Mouse (Mus musculus) heart, embryonic 15.5 days (tissue): ENCODE results near the gene Slc6a21. TPM values are rescaled to one million over a fixed set of nuclear protein-coding genes. Genes with fewer than 3 reads are reported as not detected.

ENCODE experiments used
- ATAC-seq: fragments of 200-750 bp; cut with Nextera tagmentation; replicated peaks from 2 replicates; pipeline ENCODE4 v1.8.0; 2017; ENCODE audit warnings: low read depth, moderate TSS enrichment; ENCODE audit not compliant: insufficient number of reproducible peaks, insufficient read depth, low FRiP score
- H3K27ac ChIP-seq: fragments of 300-500 bp; sonication (generic); 2 replicates; pipeline ENCODE4 v1.5.1; 2015; ENCODE audit warnings: mild to moderate bottlenecking, inconsistent platforms
- H3K27me3 ChIP-seq: fragments of 300-500 bp; sonication (generic); 2 replicates; pipeline ENCODE4 v1.6.1; 2015; ENCODE audit warnings: inconsistent platforms
- H3K36me3 ChIP-seq: fragments of 300-500 bp; sonication (generic); 2 replicates; pipeline ENCODE4 v1.6.1; 2015; ENCODE audit warnings: mild to moderate bottlenecking, inconsistent platforms
- H3K4me1 ChIP-seq: fragments of 300-500 bp; sonication (generic); replicated peaks from 2 replicates; pipeline ENCODE4 v1.6.1; 2015; ENCODE audit warnings: inconsistent platforms
- H3K4me2 ChIP-seq: fragments of 300-500 bp; sonication (generic); 2 replicates; pipeline ENCODE4 v1.6.1; 2015; ENCODE audit warnings: inconsistent platforms, mild to moderate bottlenecking, moderate library complexity
- H3K4me3 ChIP-seq: fragments of 300-500 bp; sonication (generic); 2 replicates; pipeline ENCODE4 v1.5.1; 2015; ENCODE audit warnings: mild to moderate bottlenecking, inconsistent platforms
- H3K9ac ChIP-seq: fragments of 300-500 bp; sonication (generic); 2 replicates; pipeline ENCODE4 v1.6.1; 2015; ENCODE audit warnings: mild to moderate bottlenecking, inconsistent platforms
- H3K9me3 ChIP-seq: fragments of 300-500 bp; sonication (generic); replicated peaks from 2 replicates; pipeline ENCODE4 v1.6.1; 2016; ENCODE audit warnings: inconsistent platforms
- WGBS: fragments of 180-500 bp; shearing (Covaris S2); methylation state at CpG from one replicate; pipeline ENCODE4 v1.1.7; 2015; ENCODE audit warnings: mixed read lengths; 5-methylcytosine and 5-hydroxymethylcytosine counted together
- polyA plus RNA-seq: library from polyadenylated mRNA; unstranded; fragments of >200 nt; fragmentation: Nextera tagmentation; extraction: Ambion mirVana; gene quantifications from 2 replicates; pipeline ENCODE4 v1.2.1, GENCODE M21; 2015

Gene Slc6a21
- polyA plus RNA-seq, 1 experiment from 2014 or later: not detected

- no peak overlapping the region for H3K4me3 ChIP-seq
- peak; percentile 79 for ATAC-seq
These were observed 22.4 kb downstream of the Slc6a21 start for GRCm38 (mm10) chr7:45299752-45300151.

GRCm38 (mm10) chr7:45300270-45300669 is 23.0 kb downstream of the Slc6a21 start:
- Histone ChIP-seq H3K4me1 (peaks cover 13% of the 10 kb centered on the region), H3K9me3 (no peaks in the 10 kb centered on the region), H3K4me2 (no peak overlapping the region), H3K9ac (no peak overlapping the region), H3K27me3 (no peaks in the 10 kb centered on the region), H3K27ac (no peak overlapping the region), H3K36me3 (peaks cover 16% of the 10 kb centered on the region; the same call in 1 of the 2 replicates), H3K4me3 (no peak overlapping the region)
- ATAC-seq: no peak
- 15% methylated on average over 6 of the region's 6 CpGs for WGBS

More at GRCm38 (mm10) chr7:45299752-45300151, 22.4 kb downstream of the Slc6a21 start:
- H3K27me3 ChIP-seq: no peaks in the 10 kb centered on the region
- WGBS: 4% methylated on average over 5 of the region's 5 CpGs
- no peak overlapping the region for H3K4me2 ChIP-seq
- H3K9me3 ChIP-seq: no peaks in the 10 kb centered on the region
- H3K27ac ChIP-seq: no peak overlapping the region
- peaks cover 13% of the 10 kb centered on the region for H3K4me1 ChIP-seq
- no peak overlapping the region for H3K9ac ChIP-seq
- peaks cover 16% of the 10 kb centered on the region; the same call in 1 of the 2 replicates for H3K36me3 ChIP-seq

- H3K27me3 ChIP-seq: no peaks in the 10 kb centered on the region
- no peak overlapping the region for H3K27ac ChIP-seq
- no peak overlapping the region for H3K4me3 ChIP-seq
- WGBS: 61% methylated on average over 8 of the region's 8 CpGs
- no peak for ATAC-seq
- no peaks in the 10 kb centered on the region for H3K9me3 ChIP-seq
- no peak overlapping the region for H3K9ac ChIP-seq
- H3K36me3 ChIP-seq: peaks cover 21% of the 10 kb centered on the region; the same call in 1 of the 2 replicates
- H3K4me1 ChIP-seq: peaks cover 13% of the 10 kb centered on the region
- H3K4me2 ChIP-seq: no peak overlapping the region
These were observed 25.3 kb downstream of the Slc6a21 start for GRCm38 (mm10) chr7:45302626-45303025.

- Histone ChIP-seq H3K9ac (no peak overlapping the region), H3K27me3 (no peaks in the 10 kb centered on the region), H3K9me3 (no peaks in the 10 kb centered on the region), H3K4me3 (no peak overlapping the region), H3K4me1 (peaks cover 8% of the 10 kb centered on the region), H3K36me3 (peaks cover 29% of the 10 kb centered on the region; the same call in 1 of the 2 replicates), H3K4me2 (no peak overlapping the region), H3K27ac (no peak overlapping the region)
- ATAC-seq: no peak
- WGBS: 50% methylated on average over 12 of the region's 13 CpGs
These were observed 27.6 kb downstream of the Slc6a21 start for GRCm38 (mm10) chr7:45304869-45305268.

- Histone ChIP-seq H3K4me3 (no peak overlapping the region), H3K9me3 (no peaks in the 10 kb centered on the region), H3K4me2 (no peak overlapping the region), H3K27me3 (no peaks in the 10 kb centered on the region), H3K36me3 (peaks cover 32% of the 10 kb centered on the region; the same call in 1 of the 2 replicates), H3K27ac (no peak overlapping the region), H3K4me1 (peaks cover 4% of the 10 kb centered on the region), H3K9ac (no peak overlapping the region)
- 16% methylated on average over 17 of the region's 17 CpGs for WGBS
- ATAC-seq: no peak
These were observed 28.0 kb downstream of the Slc6a21 start for GRCm38 (mm10) chr7:45305275-45305674.

- peaks cover 24% of the 10 kb centered on the region; the same call in 1 of the 2 replicates for H3K36me3 ChIP-seq
These were observed 31.4 kb downstream of the Slc6a21 start for GRCm38 (mm10) chr7:45308551-45309240.

GRCm38 (mm10) chr7:45309455-45309854 is 32.1 kb downstream of the Slc6a21 start:
- Histone ChIP-seq H3K9me3 (no peaks in the 10 kb centered on the region), H3K36me3 (peaks cover 22% of the 10 kb centered on the region; the same call in 1 of the 2 replicates), H3K4me2 (no peak overlapping the region), H3K4me3 (no peak overlapping the region), H3K9ac (no peak overlapping the region), H3K4me1 (peaks cover 6% of the 10 kb centered on the region), H3K27me3 (no peaks in the 10 kb centered on the region), H3K27ac (no peak overlapping the region)
- ATAC-seq: no peak
- WGBS: 12% methylated on average over 9 of the region's 9 CpGs

More at GRCm38 (mm10) chr7:45308551-45309240, 31.4 kb downstream of the Slc6a21 start:
- ATAC-seq: no peak
- Histone ChIP-seq H3K9ac (no peak overlapping the region), H3K27ac (no peak overlapping the region), H3K4me1 (peaks cover 6% of the 10 kb centered on the region), H3K27me3 (no peaks in the 10 kb centered on the region), H3K4me2 (no peak overlapping the region), H3K4me3 (no peak overlapping the region), H3K9me3 (no peaks in the 10 kb centered on the region)
- 70% methylated on average over 15 of the region's 15 CpGs for WGBS

- Histone ChIP-seq H3K9me3 (no peaks in the 10 kb centered on the region), H3K4me3 (no peak overlapping the region), H3K4me2 (no peak overlapping the region), H3K9ac (no peak overlapping the region), H3K4me1 (peaks cover 6% of the 10 kb centered on the region), H3K36me3 (peaks cover 30% of the 10 kb centered on the region), H3K27ac (no peak overlapping the region), H3K27me3 (no peaks in the 10 kb centered on the region)
- 41% methylated on average over 8 of the region's 8 CpGs for WGBS
- ATAC-seq: no peak
These were observed 34.7 kb downstream of the Slc6a21 start for GRCm38 (mm10) chr7:45312023-45312422.

GRCm38 (mm10) chr7:45312686-45313453 is 35.6 kb downstream of the Slc6a21 start:
- Histone ChIP-seq H3K27ac (0 out of 2 replicates have a peak overlapping the region, but pooled peaks have one; percentile 13), H3K4me2 (no peak overlapping the region)
- 34% methylated on average over 10 of the region's 10 CpGs for WGBS

GRCm38 (mm10) chr7:45313495-45313894 is 36.2 kb downstream of the Slc6a21 start:
- Histone ChIP-seq H3K4me3 (no peak overlapping the region), H3K9ac (no peak overlapping the region), H3K27me3 (no peaks in the 10 kb centered on the region), H3K36me3 (peaks cover 29% of the 10 kb centered on the region), H3K4me1 (peaks cover 6% of the 10 kb centered on the region), H3K4me2 (no peak overlapping the region), H3K9me3 (no peaks in the 10 kb centered on the region), H3K27ac (peak overlapping the region; percentile 13)
- ATAC-seq: no peak
- 34% methylated on average over 9 of the region's 9 CpGs for WGBS

More at GRCm38 (mm10) chr7:45312686-45313453, 35.6 kb downstream of the Slc6a21 start:
- Histone ChIP-seq H3K4me1 (peaks cover 6% of the 10 kb centered on the region), H3K9me3 (no peaks in the 10 kb centered on the region), H3K27me3 (no peaks in the 10 kb centered on the region), H3K36me3 (peaks cover 29% of the 10 kb centered on the region), H3K4me3 (no peak overlapping the region), H3K9ac (no peak overlapping the region)
- no peak for ATAC-seq

GRCm38 (mm10) chr7:45315182-45315701 is 37.9 kb downstream of the Slc6a21 start:
- peaks cover 6% of the 10 kb centered on the region for H3K4me1 ChIP-seq
- WGBS: 82% methylated on average over 10 of the region's 10 CpGs
- no peak overlapping the region for H3K9ac ChIP-seq
- no peaks in the 10 kb centered on the region for H3K9me3 ChIP-seq
- H3K36me3 ChIP-seq: peaks cover 34% of the 10 kb centered on the region
- no peak overlapping the region for H3K4me3 ChIP-seq
- H3K27me3 ChIP-seq: no peaks in the 10 kb centered on the region
- no peak for ATAC-seq
- no peak overlapping the region for H3K4me2 ChIP-seq
- H3K27ac ChIP-seq: no peak overlapping the region
